Mouse (Mus musculus): ENCODE results near the gene Sf3b6. TPM values are rescaled to one million over a fixed set of nuclear protein-coding genes. Genes with fewer than 3 reads are reported as not detected.

Sf3b6 gene
- polyA plus RNA-seq, 1 experiment = 60.8 TPM

DNA sequence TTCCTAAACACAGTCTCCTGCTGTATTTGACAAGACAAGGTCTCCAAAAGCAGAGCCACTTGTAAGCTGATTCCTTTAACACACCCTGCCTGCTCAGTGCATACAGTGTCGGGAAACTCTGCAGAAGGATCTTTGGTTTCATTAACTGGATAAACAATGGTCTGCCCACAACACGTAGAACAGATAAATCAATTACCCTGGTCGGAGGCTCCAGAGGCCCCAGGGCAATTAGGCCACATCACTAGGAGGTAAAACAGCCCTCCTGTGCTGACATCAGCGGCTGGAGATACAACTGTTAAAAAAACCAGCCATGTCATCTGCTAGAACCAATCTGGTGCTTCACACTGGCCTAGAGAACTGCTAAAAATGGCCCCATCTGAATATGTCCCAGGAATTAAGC lies 19.6 kb downstream of the Sf3b6 start:
- WGBS = 46% methylated on average over 4 of the region's 4 CpGs
- H3K4me3 ChIP-seq (replicated peaks; ENCODE audit: extremely low read depth, low read depth, low read length) = no peak overlapping the region
- no peaks in the 10 kb centered on the region for H3K4me1 ChIP-seq (ENCODE audit: control insufficient read depth, insufficient read depth, low read length)
- TF ChIP-seq CTCF (IDR thresholded peaks at IDR 0.05; ENCODE audit: insufficient read depth, low read length) = no peak
- no peak for TF ChIP-seq POLR2A (IDR thresholded peaks at IDR 0.05; ENCODE audit: borderline replicate concordance, extremely low read depth, low read depth, low read length)
- no peak for DNase-seq

DNA sequence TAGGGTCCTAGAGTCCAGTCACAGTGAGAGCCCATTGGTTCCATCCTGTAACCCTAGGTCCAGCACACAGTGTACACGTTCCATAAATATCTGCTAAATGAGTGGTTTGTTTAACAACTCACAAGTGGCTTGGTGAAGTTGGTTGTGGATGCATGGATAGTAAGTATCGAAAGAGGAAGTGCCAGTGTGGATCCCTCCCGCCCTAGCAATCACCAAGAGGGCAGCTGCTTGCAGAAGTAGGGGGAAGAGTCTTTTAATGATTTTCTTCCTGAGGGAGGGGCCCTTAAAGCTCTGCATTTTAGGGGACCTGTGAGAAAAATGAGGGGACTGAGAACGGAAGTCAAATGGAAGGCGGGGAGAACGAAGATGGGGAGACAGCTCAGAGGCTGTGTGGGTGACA lies 22.7 kb downstream of the Sf3b6 start:
- no peak for DNase-seq
- H3K4me3 ChIP-seq (replicated peaks; ENCODE audit: extremely low read depth, low read depth, low read length) = no peak overlapping the region

DNA sequence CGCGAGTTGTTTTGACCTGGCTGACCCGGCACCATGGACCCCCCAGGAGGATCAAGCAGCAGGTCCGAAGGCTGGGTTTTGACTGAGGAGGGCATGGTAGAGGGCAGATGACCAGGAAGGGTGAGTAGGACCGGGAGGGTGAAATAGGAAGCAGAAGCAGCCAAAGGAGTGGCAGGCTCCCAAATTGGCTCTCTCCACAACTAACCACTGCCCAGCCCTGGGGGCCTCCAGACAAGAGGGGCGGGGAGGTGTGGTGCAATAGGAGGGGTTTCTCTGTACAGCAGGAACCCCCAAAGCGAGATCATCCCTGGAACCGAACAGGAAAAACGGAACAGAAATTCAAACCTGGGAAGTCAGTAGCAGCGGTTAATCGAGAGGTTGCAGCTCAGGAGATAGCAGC lies 23.4 kb downstream of the Sf3b6 start:
- no peaks in the 10 kb centered on the region for H3K4me1 ChIP-seq (ENCODE audit: control insufficient read depth, insufficient read depth, low read length)
- 2% methylated on average over 11 of the region's 11 CpGs for WGBS
- no peak for TF ChIP-seq POLR2A (IDR thresholded peaks at IDR 0.05; ENCODE audit: borderline replicate concordance, extremely low read depth, low read depth, low read length)
- TF ChIP-seq CTCF (IDR thresholded peaks at IDR 0.05; ENCODE audit: insufficient read depth, low read length) = no peak
- peak; percentile 35 for DNase-seq
- H3K4me3 ChIP-seq (replicated peaks; ENCODE audit: extremely low read depth, low read depth, low read length) = peak overlapping the region; percentile 65

More for the DNA sequence above, 22.7 kb downstream of the Sf3b6 start:
- 44% methylated on average over 6 of the region's 6 CpGs for WGBS
- no peaks in the 10 kb centered on the region for H3K4me1 ChIP-seq (ENCODE audit: control insufficient read depth, insufficient read depth, low read length)
- TF ChIP-seq POLR2A (IDR thresholded peaks at IDR 0.05; ENCODE audit: borderline replicate concordance, extremely low read depth, low read depth, low read length) = no peak
- no peak for TF ChIP-seq CTCF (IDR thresholded peaks at IDR 0.05; ENCODE audit: insufficient read depth, low read length)

DNA sequence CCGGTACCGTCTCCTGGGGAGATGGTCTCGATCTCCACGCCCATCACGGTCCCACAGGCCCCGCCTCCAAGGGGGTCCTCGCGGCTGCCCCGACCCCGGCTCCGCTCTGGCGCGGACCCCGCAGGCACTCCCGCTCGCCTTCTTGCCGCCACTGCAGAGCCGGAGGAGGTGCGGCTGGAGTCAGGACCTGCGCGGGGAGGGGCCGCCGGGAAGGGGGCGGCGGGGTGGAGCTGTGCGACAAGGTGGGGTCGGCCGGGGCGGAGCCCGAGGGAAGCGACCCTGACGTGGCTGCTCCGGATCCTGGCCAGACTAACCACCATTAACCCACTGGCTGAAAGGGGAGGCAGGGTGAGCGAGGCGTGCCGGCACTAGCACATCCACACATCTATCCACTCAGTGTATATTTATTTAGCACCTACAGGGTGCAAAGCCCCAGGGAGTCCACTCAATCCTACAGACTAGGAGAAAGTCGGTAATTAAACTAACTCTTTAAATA lies 24.1 kb downstream of the Sf3b6 start, which contains the start of gene Fkbp1b:
Fkbp1b (minus strand) TSS at position 200 of the 496 bp plus-strand sequence.
- H3K4me3 ChIP-seq (replicated peaks; ENCODE audit: extremely low read depth, low read depth, low read length) = peak within 1 kb of the TSS; percentile 65
- H3K4me1 ChIP-seq (ENCODE audit: control insufficient read depth, insufficient read depth, low read length) = no peaks in the 10 kb centered on the region
- WGBS = under 1% methylated on average over 36 of the region's 37 CpGs
- peak; percentile 51 for DNase-seq
- TF ChIP-seq CTCF (IDR thresholded peaks at IDR 0.05; ENCODE audit: insufficient read depth, low read length) (no peak), POLR2A (IDR thresholded peaks at IDR 0.05; ENCODE audit: borderline replicate concordance, extremely low read depth, low read depth, low read length) (no peak)

DNA sequence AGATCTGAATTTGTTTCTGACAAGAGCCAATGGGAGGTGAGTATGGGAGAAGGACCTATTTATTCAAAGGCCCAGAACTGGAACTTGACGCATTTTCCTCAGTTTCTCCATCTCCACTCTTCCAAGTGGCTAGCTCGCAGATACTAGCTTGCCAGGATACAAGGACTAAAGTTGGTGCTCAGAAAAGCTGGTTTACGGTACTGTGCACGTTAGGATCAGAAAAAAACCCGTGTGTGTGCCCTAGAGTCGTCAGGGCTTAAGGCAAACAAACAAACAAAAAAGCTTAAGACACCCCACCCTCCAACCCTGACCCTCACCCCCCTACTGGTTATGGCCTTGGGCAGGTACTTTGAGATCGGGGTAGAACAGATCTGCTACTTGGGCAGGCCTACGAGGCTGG lies 25.1 kb downstream of the Sf3b6 start:
- no peak overlapping the region for H3K4me3 ChIP-seq (replicated peaks; ENCODE audit: extremely low read depth, low read depth, low read length)

DNA sequence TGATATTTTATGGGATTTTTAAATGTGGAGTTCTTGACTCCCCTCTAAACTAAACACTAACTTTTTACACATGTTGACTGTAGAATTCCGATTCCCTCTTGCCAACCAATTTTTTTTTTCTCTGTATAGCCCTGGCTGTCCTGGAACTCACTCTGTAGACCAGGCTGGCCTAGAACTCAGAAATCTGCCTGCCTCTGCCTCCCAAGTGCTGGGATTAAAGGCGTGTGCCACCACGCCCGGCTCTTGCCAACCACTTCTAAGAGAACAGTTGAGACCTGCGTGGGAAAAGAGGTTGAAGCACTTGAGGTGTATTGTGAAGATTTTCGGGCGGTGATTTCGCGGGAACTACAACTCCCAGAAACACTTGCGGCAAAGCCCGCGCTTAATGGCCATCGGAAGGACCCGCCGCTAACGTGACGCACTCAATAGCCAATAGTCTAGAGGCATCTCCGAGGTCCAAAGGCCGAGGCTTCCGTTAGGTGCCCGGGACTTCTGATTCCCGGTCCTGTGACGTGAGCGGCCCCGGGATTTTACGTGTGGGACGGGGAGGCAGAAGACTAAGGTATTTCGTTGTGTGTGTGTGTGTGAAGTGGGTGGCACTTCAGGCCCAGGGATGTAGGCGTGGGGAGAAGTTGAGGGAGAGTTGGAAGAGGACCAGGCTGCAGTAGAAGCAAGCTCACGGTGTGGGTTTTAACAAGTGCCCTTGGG lies 25.7 kb downstream of the Sf3b6 start, which contains the start of gene Wdcp:
Wdcp (plus strand) TSS at position 414 of the 708 bp plus-strand sequence.
- TF ChIP-seq CTCF (IDR thresholded peaks at IDR 0.05; ENCODE audit: insufficient read depth, low read length) (no peak), POLR2A (IDR thresholded peaks at IDR 0.05; ENCODE audit: borderline replicate concordance, extremely low read depth, low read depth, low read length) (peak; percentile 64; the same call in 1 of the 2 replicates)
- peak within 1 kb of the TSS; percentile 84 for H3K4me3 ChIP-seq (replicated peaks; ENCODE audit: extremely low read depth, low read depth, low read length)
- WGBS = under 1% methylated on average over 30 of the region's 30 CpGs
- H3K4me1 ChIP-seq (ENCODE audit: control insufficient read depth, insufficient read depth, low read length) = no peaks in the 10 kb centered on the region
- peak; percentile 87 for DNase-seq

More for the DNA sequence above, 25.1 kb downstream of the Sf3b6 start:
- WGBS = 91% methylated on average over 8 of the region's 8 CpGs
- TF ChIP-seq POLR2A (IDR thresholded peaks at IDR 0.05; ENCODE audit: borderline replicate concordance, extremely low read depth, low read depth, low read length) (no peak), CTCF (IDR thresholded peaks at IDR 0.05; ENCODE audit: insufficient read depth, low read length) (no peak)
- H3K4me1 ChIP-seq (ENCODE audit: control insufficient read depth, insufficient read depth, low read length) = no peaks in the 10 kb centered on the region
- no peak for DNase-seq

DNA sequence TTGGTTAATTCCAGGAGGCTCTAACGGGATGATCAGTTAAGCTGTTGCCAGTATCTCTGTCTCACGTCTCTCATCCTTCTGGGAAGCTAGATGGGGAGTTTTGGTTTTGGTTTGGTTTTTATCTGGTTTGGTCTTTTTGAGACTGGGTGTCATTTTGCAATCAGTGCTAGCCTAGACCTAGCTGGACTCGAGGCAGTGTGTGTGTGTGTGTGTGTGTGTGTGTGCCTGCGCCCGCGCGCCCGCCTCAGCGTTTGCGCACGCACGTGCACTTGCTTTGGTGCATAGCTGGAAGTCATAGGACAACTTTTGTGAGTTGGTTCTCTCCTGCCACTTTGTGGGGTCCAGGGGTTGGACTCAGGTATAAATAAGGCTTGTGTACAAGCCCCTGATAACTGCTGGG lies 26.4 kb downstream of the Sf3b6 start:
- Histone ChIP-seq H3K4me3 (replicated peaks; ENCODE audit: extremely low read depth, low read depth, low read length) (peak overlapping the region; percentile 84), H3K4me1 (ENCODE audit: control insufficient read depth, insufficient read depth, low read length) (no peaks in the 10 kb centered on the region)
- TF ChIP-seq POLR2A (IDR thresholded peaks at IDR 0.05; ENCODE audit: borderline replicate concordance, extremely low read depth, low read depth, low read length) = no peak
- no peak for TF ChIP-seq CTCF (IDR thresholded peaks at IDR 0.05; ENCODE audit: insufficient read depth, low read length)
- WGBS = under 1% methylated on average over 12 of the region's 12 CpGs
- peak; percentile 37 for DNase-seq

DNA sequence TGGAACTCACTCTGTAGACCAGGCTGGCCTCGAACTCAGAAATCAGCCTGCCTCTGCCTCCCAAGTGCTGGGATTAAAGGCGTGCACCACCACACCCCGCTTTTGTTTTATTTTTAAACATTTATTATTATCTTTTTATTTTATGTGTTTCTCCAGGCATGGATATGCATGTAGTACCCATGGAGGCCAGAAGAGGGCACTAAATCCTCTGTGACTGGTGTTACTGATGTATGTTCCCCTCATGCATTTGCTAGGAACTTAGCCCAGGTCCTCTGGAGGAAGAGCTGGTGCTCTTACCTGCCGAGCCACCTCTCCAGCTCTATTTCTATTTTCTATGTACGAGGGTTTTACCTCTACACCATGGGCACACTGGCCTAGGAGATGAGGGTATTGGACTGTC lies 38.8 kb downstream of the Sf3b6 start:
- no peaks in the 10 kb centered on the region for H3K4me1 ChIP-seq (ENCODE audit: control insufficient read depth, insufficient read depth, low read length)
- no peak overlapping the region for H3K4me3 ChIP-seq (replicated peaks; ENCODE audit: extremely low read depth, low read depth, low read length)
- 96% methylated on average over 5 of the region's 5 CpGs for WGBS
- TF ChIP-seq CTCF (IDR thresholded peaks at IDR 0.05; ENCODE audit: insufficient read depth, low read length) (0 out of 2 replicates have a peak, but pooled peaks have one; percentile 6), POLR2A (IDR thresholded peaks at IDR 0.05; ENCODE audit: borderline replicate concordance, extremely low read depth, low read depth, low read length) (no peak)
- no peak for DNase-seq

DNA sequence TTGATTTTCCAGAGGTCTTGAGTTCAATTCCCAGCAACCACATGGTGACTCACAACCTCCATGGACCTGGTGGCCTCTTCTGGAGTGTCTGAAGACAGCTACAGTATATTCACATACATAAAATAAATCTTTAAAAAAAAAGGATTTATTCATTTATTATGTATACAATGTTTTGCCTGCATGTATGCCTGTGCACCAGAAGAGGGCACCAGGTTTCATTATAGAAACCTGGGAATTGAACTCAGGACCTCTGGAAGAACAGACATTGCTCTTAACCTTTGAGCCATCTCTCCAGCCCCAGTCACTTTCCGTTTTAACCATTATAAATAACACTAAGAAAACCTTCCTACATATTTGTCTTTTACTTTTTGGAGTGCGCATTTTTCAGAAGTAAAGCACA lies 39.5 kb downstream of the Sf3b6 start:
- Histone ChIP-seq H3K4me3 (replicated peaks; ENCODE audit: extremely low read depth, low read depth, low read length) (no peak overlapping the region), H3K4me1 (ENCODE audit: control insufficient read depth, insufficient read depth, low read length) (no peaks in the 10 kb centered on the region)
- no peak for DNase-seq
- 88% methylated on average over 2 of the region's 2 CpGs for WGBS
- TF ChIP-seq POLR2A (IDR thresholded peaks at IDR 0.05; ENCODE audit: borderline replicate concordance, extremely low read depth, low read depth, low read length) = no peak

Measured in lung, adult 2 months (tissue).